Mouse (Mus musculus): ENCODE measurements around the gene Naxd. TPM values are rescaled to one million over a fixed set of nuclear protein-coding genes. Genes with fewer than 3 reads are reported as not detected.

The Naxd gene
- polyA plus RNA-seq, 1 experiment, result 46.7 TPM

DNA sequence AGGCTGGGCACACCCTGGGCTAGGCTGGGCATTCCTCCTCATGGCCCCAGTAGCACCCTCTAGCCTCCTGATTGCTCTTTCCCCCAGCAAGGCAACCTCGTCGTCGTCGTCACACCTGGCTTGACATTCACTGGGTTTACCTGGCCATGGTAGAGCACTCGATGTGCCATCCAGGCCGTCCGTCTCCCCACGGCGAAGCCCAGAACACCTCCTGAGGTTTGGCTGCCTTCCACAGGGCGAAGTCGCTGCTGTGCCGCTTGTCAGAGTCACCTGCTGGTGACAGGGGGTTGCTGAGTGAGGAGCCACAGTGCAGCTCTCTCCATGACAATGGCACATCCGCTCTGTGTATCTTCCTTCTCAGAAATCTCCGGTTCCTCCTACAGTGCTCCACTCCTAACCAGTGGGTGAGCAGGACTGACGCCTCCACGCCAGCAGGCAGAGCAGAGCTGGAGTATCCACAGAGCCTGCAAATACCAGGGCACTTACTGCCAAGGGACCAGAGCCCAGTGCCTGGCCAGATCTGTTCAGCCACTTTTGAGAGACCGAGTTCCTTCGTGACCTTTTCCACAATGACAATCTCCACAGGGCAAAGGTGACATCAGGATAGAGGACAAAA is 33.0 kb downstream of the Naxd start:
- TF ChIP-seq GATA1 (IDR thresholded peaks at IDR 0.05; ENCODE audit: low read length), result no peak

GRCm38 (mm10) chr8:11530849-11531248 is 33.5 kb downstream of the Naxd start:
- no peak for TF ChIP-seq GATA1 (IDR thresholded peaks at IDR 0.05; ENCODE audit: low read length)

GRCm38 (mm10) chr8:11534494-11534893 is 37.2 kb downstream of the Naxd start:
- TF ChIP-seq GATA1 (IDR thresholded peaks at IDR 0.05; ENCODE audit: low read length), result no peak

DNA sequence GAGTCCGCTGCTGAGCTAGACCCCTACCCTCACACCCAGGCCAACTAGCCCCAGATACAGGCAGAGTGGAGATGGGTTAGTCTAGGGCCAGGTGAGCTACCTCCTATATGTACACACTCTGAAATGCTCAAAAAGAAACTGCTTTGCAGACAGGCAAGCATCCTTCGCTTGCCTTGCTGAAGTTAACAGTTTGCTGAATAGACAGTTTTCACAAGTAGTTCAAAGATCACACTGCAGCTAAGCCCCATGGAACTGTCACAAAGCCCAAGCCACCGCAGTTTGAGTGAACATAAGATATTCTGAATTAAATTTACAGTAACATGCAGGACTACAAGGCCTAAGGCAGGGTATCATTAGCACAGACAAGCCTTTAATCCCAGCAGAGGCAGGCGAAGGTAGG is 41.7 kb downstream of the Naxd start:
- no peak for TF ChIP-seq GATA1 (IDR thresholded peaks at IDR 0.05; ENCODE audit: low read length)

GRCm38 (mm10) chr8:11540182-11540581 is 42.9 kb downstream of the Naxd start:
- TF ChIP-seq GATA1 (IDR thresholded peaks at IDR 0.05; ENCODE audit: low read length), result no peak

GRCm38 (mm10) chr8:11542031-11542430 is 44.7 kb downstream of the Naxd start:
- TF ChIP-seq GATA1 (IDR thresholded peaks at IDR 0.05; ENCODE audit: low read length), result no peak

- no peak for TF ChIP-seq GATA1 (IDR thresholded peaks at IDR 0.05; ENCODE audit: low read length)
Measured at GRCm38 (mm10) chr8:11542866-11543265, 45.6 kb downstream of the Naxd start.

- no peak for TF ChIP-seq GATA1 (IDR thresholded peaks at IDR 0.05; ENCODE audit: low read length)
Measured at GRCm38 (mm10) chr8:11544386-11544785, 47.1 kb downstream of the Naxd start.

- TF ChIP-seq GATA1 (IDR thresholded peaks at IDR 0.05; ENCODE audit: low read length), result no peak
Measured at GRCm38 (mm10) chr8:11547063-11547462, 49.8 kb downstream of the Naxd start.

DNA sequence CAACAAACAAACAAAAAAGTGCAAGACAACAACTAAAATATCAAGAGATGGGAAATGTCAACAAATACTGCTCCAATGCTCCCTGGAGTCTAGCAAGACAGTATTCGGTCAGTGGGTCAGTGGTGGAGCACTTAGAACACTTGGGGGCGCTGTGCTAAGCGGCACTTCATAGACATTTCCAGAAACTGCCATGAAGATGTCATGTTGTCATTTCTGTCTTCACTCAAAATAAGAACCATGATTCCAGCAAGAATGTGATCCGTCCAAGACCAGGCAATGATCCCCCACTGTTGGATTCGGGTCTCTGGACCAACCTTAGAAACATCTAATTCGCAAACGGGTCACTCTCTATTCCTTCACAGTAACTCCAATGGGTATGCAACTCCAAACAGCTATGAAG is 52.4 kb downstream of the Naxd start:
- no peak for TF ChIP-seq GATA1 (IDR thresholded peaks at IDR 0.05; ENCODE audit: low read length)

- no peak for TF ChIP-seq GATA1 (IDR thresholded peaks at IDR 0.05; ENCODE audit: low read length)
Measured at GRCm38 (mm10) chr8:11550281-11550948, 53.1 kb downstream of the Naxd start, which contains the start of gene Cars2. Cars2 (minus strand) TSS chr8:11550783.

GRCm38 (mm10) chr8:11552390-11552789 is 55.1 kb downstream of the Naxd start:
- TF ChIP-seq GATA1 (IDR thresholded peaks at IDR 0.05; ENCODE audit: low read length), result no peak

GRCm38 (mm10) chr8:11554799-11555719 is 57.8 kb downstream of the Naxd start, which contains the start of gene Ing1:
Ing1 (plus strand) TSS chr8:11555571.
- TF ChIP-seq GATA1 (IDR thresholded peaks at IDR 0.05; ENCODE audit: low read length), result no peak

DNA sequence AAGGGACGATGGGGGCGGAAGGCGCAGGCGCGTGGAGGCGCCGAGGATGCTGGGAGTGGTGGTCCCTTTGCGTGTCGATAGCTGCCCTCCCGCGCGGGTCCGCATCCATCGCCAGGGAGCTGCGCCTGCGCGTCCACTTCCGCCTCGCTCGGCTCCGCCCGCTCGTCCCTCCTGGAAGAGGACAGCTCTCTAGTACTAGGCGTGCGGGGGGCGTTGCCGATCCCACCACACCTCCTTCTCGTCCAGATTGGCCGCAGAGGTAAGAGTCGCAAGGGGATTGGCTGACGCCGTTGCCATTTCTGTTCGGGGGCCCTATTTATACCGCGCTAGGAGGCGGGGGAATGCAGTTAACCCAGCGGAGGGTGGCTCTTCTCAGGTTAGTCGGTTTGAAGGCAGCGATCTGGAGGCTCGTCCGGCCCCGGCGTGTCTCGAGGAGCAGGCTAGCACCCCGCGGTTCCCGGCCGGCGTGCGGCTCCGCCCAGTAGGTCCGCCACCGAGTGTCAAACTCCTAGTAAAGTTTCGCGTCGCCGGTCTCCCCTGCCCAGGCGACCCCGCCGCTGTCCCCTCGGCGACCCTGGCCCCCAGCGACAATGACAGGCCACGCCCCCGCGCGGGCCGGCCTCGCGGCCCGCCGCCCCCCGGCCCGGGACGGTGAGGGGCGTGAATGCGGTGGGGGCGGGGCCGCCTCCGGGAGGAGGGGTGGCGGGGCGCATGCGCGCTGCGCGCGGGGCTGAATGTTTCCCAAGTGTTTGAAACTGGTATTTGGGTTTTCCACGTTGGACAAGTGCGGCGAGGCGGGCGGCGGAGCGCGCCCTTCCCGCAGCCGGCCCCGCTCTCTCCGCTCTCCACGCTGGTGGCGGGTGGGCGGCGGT is 58.6 kb downstream of the Naxd start:
- no peak for TF ChIP-seq GATA1 (IDR thresholded peaks at IDR 0.05; ENCODE audit: low read length)

Data from G1E-ER4 (cell line).